Mouse (Mus musculus) embryo, embryonic 11.5 days (tissue): ENCODE results near the gene Fanca.

Experiments
- DNase-seq: peaks from one replicate; pipeline ENCODE4 v3.0.0-alpha.2; 2012; ENCODE audit warnings: low read depth, low spot score

The Fanca gene

GRCm38 (mm10) chr8:123318467-123318911, at the start of gene Fanca:
Fanca (minus strand) TSS chr8:123318576.
- DNase-seq, result peak; percentile 91

- peak; percentile 68 for DNase-seq
These were observed 42.8 kb upstream of the Fanca start for GRCm38 (mm10) chr8:123361082-123361739.

DNA sequence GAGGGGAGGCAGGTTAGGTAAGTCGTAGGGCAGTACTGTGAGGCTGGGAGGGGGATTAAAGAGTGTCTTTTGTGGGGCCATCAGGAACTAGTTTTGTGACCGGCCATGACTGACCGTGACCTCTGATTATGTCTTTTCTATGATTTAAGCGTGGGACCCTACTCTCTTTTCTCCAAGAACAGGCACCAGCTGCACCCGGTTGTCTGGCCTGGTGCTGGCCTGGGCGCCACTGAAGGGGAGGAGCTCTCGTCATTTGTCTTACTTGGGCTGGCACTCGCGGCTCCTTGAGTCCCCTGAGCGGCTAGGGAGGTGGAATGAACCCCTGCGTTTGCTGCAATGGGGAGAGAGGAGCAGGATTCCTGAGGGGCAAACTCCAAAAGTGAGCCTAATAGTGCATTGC, 34.8 kb upstream of the Fanca start:
- no peak for DNase-seq

DNA sequence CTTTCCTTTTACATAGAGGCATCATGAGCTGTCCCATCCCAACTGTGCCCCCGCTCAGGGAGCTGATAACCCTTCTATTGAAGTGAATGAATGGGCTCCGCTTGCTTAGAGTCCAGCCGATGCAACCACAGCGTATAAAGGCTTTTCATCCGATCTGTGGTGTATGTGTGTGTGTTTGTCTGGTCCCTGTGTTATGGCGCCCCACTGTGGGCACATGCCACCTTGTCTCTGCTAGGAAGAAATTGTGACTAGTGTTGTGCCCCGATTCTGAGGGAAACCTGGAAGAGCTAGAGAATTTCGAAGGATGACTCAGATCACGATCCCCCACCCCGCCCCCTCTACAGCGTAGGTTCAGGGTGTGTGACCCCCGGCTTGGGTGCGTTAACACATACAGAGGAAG, 34.4 kb upstream of the Fanca start:
- DNase-seq, result no peak

GRCm38 (mm10) chr8:123352118-123352517, 33.7 kb upstream of the Fanca start:
- DNase-seq, result no peak

GRCm38 (mm10) chr8:123349073-123349472, 30.7 kb upstream of the Fanca start:
- no peak for DNase-seq

- no peak for DNase-seq
These were observed 30.0 kb upstream of the Fanca start for GRCm38 (mm10) chr8:123348237-123348843.

DNA sequence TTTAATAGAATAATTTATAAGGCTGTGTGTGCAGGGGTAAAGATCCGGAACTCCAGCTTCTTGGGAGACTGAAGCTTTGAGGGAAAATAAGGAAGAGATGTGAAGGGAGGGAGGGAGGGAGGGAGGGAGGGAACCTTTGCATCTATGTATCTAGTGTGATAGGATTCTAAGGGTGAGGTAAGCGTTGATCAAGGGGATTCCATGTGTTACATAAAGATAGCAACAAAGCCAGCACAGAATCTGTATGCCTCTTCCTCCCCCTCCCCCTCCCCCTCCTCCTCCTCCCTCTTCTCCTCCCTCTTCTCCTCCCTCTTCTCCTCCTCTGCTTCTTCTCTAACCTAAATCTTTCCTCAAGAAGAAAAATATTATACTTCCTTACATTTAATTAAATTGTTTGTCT, 28.9 kb upstream of the Fanca start:
- DNase-seq, result no peak

DNA sequence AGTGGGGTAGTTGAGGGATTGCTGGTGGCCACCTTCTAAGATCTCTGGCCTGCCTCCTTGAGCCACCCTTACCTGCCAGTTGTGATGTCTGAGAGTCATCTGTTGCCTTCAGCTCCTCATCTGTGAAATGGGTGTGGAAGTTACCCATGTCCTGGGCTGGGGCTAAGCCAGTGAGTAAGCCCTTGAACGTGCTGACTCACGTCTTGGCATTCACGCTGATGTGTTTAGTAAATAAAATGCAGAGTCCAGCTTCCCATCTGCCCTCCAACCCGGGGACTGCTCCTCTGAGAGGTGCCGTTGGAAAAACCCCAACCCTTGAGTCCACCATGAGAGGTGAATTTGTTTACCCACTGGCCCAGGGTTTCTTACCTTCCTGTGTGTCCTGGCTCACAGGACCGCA, 27.5 kb upstream of the Fanca start:
- DNase-seq, result no peak

DNA sequence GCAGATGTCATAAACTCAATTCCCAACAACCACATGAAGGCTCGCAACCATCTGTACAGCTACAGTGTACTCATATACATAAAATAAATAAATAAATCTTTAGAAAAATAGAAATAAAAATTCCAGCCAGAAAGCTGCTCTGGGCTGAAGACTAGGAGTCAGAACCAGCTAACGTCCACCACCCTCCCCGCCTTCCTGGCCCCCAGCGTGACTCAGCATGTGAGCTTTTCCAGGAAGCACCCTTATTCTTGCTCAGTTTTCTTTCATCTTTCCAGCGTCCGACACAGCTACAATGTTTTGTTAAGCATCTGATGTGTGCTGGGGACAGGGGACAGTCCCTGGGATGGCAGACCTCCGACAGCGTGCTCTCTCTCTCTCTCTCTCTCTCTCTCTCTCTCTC, 26.8 kb upstream of the Fanca start:
- no peak for DNase-seq

DNA sequence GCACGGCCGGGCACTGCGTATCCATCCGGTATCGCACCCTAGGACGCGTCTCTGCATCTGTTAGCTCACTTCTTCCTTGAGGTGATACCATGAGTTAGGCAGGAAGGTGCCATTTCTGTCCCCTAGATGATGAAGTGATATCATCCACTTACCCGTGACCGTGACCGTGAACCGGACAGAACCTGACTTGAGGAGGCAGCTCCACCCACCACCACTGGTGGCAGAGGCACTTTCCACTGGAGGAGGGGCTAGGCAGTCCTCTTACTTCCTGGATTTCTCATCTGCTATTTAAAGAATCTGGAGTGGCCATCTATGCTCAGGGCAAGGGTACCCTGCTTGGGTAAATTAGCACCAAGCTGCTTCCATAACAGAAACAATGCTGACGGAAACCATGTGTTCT, 25.0 kb upstream of the Fanca start:
- DNase-seq, result no peak

DNA sequence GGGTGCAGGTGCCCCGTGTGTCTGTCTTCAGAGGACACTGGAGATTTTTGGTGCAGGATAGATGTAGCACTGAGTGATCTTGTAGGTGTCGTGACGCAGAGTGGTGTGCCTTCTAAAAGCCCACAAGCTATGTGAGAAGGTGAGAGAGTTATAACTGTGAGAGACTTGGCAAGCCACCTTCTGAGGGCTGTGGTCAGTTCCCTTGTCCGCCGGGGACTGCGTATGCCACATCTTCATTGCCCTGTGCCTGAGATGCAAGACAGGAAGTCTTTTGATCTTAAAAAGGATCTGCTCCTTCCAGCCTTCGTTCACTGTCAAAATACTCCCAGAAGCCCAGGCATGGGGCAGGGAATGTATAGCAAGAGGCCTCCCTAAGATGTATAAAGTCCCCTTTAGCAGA, 24.5 kb upstream of the Fanca start:
- no peak for DNase-seq

DNA sequence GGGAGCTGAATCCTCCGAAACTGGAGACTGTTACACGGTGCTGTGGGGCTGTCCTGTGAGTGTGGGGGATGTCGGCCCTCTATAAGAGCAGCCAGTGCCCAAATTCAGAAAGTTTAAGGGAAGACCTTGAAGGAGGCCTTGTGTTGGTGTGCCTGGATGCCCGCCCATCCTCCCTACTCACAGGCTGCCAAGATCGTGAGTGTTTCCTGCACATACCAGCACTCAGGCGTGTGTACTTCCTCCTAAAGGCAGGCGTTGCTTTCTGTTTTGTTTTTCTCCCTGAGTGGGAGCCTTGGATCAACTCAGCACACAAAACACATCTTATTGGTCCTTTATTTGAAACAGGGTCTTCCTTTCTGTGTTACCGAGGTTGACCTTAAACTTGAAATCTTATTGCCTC, 23.9 kb upstream of the Fanca start:
- no peak for DNase-seq

DNA sequence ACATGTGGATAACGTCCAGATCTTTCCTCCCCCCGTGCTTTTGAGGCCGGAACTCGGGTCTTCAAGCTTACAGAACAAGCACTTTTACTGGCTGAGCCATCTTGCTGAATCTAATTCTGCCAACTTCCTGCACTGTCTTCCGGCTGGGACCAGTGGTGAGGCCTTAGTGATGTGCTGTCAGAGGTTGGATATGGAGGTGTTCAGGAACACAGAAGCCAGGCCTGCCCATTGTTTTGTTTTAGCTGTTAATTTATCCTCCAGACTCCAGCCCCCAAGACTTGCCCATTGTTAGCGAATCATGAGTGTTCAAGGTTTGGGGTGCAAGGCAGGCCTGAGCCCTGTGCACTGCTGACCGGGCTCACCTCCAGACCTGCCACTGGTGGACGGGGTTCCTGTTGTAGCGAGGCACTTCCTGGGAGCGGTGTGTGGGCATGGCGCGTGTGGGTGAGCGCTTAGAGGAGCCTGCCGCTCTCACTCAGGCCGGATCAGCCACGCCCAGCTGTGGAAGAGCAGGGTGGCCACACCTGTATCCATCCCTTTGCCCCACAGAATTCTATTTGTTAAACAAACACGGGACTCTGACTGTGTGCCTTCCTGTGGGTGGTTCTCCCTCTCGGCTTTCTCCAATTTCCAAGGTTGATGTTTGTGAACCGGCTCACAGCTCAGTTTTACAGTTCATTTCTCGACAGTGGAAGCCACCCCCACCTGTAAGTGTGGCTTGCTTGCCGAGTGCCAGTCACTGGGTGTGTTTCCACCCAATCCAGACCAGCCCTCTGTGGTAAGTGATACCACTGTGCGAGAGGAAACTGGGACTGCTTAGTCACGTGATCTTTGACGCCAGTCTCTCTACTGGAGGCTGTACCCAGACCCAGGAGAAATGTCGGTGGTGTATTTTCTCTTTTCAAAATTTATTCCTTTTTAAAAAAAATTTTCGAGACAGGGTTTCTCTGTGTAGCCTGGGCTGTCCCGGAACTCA, 23.0 kb upstream of the Fanca start:
- DNase-seq, result no peak

DNA sequence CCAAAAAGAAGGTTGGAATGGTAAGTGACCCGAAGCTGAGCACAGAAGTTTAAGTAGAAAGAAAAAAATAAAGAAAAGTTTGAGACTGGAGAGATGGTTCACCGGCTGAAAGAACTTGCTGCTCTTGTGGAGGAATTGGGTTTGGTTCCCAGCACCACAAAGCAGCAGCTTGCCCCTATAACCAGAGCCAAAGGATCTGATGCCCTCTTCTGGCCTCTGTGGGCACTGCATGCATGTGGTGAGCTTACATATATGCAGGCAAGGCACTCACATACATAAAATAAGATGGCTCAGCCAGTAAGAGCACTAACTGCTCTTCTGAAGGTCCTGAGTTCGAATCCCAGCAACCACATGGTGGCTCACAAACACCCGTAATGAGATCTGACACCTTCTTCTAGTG, 21.7 kb upstream of the Fanca start:
- no peak for DNase-seq

- no peak for DNase-seq
These were observed 19.1 kb upstream of the Fanca start for GRCm38 (mm10) chr8:123337475-123337874.

DNA sequence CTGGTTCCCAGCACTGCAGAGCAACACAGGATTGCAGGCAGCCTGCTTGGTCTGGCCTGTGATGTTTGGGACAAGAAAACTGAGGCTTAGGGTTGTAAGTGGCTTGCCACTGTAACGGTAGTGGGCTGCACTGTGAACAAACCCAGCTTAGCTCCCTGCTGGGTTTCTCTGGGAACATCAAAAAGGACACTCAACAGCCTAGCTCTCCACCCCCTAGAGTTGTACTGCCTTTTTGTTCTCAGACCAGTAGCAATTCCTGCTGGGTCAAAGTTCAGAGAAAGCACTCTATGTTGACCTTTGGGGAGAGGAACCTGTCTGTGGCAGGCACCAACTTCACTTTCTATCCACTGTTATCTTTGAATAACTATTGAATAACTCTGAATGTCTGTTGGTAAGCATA, 16.1 kb upstream of the Fanca start:
- DNase-seq, result no peak

- no peak for DNase-seq
These were observed 15.5 kb upstream of the Fanca start for GRCm38 (mm10) chr8:123333864-123334263.

DNA sequence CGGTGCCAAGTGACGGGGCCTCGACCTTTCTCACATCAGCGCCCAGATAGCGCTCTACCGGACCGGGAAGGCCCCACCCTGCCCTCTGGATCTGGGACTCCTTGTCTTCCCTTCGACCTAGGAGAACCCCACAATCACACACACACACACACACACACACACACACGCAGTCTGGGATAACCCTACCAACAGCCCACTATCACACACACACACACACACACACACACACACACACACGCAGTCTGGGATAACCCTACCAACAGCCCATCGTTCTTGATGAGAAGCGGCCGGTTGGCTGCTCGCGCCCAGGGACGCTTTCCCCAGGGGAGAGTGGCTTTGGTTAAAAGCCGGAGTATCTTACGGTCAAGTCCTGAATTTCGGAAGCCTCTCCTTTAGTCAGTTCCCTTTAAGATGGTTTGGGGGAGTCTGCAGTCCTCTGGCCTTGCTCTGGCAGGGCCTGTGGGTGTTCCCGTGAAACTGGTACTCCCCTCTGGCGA, 14.8 kb upstream of the Fanca start:
- DNase-seq, result no peak

GRCm38 (mm10) chr8:123332262-123333090, 14.1 kb upstream of the Fanca start, which contains the start of gene Spire2:
Spire2 (plus strand) TSS chr8:123332713.
- DNase-seq, result peak; percentile 81

- DNase-seq, result no peak
These were observed 13.4 kb upstream of the Fanca start for GRCm38 (mm10) chr8:123331810-123332209.
